Mouse (Mus musculus): ENCODE data around the gene Gcnt4.
"Not testable (repeated sequence)": the region's sequence is repeated elsewhere in the genome, so short reads cannot be mapped to it uniquely, and the experiment has no call there.

DNA sequence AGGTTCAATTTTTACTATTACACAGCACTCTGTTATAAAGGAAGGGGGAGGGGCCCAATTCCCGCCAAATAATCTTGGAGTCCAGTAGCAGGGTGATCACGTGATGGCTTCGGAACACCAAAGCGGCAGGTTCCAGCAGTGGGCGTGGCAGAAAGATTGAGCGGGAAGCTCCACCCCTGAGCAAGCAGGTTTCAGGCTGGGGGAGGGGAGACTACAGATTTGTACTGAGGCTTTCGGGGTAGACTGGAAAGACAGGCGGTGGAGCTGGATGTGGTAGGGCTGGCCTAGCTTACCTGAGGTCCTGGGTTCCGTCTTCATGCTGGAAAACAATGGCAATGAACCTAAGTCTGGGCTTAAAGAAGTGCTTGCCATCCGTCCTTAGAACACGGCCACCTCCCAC is 17.0 kb downstream of the Gcnt4 start:
- TF ChIP-seq E2F4 (IDR thresholded peaks at IDR 0.05; ENCODE audit: insufficient replicate concordance, low read depth, low read length); JUN (IDR thresholded peaks at IDR 0.05; ENCODE audit: insufficient read depth, low read depth, low read length); GABPA (IDR thresholded peaks at IDR 0.05; ENCODE audit: insufficient replicate concordance, low read depth, low read length); USF2 (conservative IDR thresholded peaks at IDR 0.05; ENCODE audit: low read depth, low read length); BHLHE40 (IDR thresholded peaks at IDR 0.05; ENCODE audit: low read depth, low read length); ELF1 (IDR thresholded peaks at IDR 0.05; ENCODE audit: low read depth, low read length): not testable (repeated sequence)

Data from CH12.LX (cell line).